Mouse (Mus musculus) cortical plate, adult 2 months (tissue): Measurements from ENCODE around the gene Hcrt.

ENCODE experiments used
- CTCF ChIP-seq: fragments of 200-500 bp; IDR thresholded peaks from 2 replicates; pipeline ENCODE4 v1.5.1; 2011; ENCODE audit warnings: mild to moderate bottlenecking, control low read depth, low read length; ENCODE audit not compliant: insufficient read depth; ENCODE audit errors: extremely low read depth
- POLR2A ChIP-seq: fragments of 200-500 bp; IDR thresholded peaks from 2 replicates; pipeline ENCODE4 v1.6.1; 2011; ENCODE audit warnings: mild to moderate bottlenecking, low read length, control low read depth; ENCODE audit not compliant: insufficient read depth; ENCODE audit errors: extremely low read depth

GRCm38 (mm10) chr11:100748620-100749019 is 14.1 kb downstream of the Hcrt start:
- TF ChIP-seq CTCF (no peak), POLR2A (no peak)
